Mouse (Mus musculus): ENCODE measurements around the gene Xxylt1. TPM values are rescaled to one million over a fixed set of nuclear protein-coding genes. Genes with fewer than 3 reads are reported as not detected.

The Xxylt1 gene
- polyA plus RNA-seq, 1 experiment = 10.3 TPM

- no peak for TF ChIP-seq GATA1 (IDR thresholded peaks at IDR 0.05; ENCODE audit: low read length)
These were observed 63.4 kb downstream of the Xxylt1 start for GRCm38 (mm10) chr16:31017687-31018413.

- no peak for TF ChIP-seq GATA1 (IDR thresholded peaks at IDR 0.05; ENCODE audit: low read length)
These were observed 64.6 kb downstream of the Xxylt1 start for GRCm38 (mm10) chr16:31016669-31017068.

GRCm38 (mm10) chr16:31016169-31016568 is 65.1 kb downstream of the Xxylt1 start:
- no peak for TF ChIP-seq GATA1 (IDR thresholded peaks at IDR 0.05; ENCODE audit: low read length)

DNA sequence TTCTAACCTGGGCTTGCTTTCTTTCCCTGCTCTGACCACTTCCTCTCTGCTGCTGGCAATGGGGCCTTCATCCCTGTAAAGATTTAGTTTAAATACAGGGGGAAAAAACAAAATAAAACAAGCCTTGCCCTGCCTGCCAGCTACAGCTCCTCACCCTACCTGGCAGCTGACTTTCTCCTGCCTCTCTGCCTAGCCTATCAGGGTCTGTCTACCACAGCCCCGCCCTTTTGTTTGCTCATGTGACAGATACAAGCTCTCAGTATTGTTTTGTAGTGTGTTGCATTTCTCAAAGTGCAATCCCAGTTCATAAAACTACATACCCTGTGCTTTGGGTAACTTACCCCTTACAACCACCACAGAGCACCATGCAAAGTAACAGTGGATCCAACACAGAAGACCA is 66.0 kb downstream of the Xxylt1 start:
- no peak for TF ChIP-seq GATA1 (IDR thresholded peaks at IDR 0.05; ENCODE audit: low read length)

DNA sequence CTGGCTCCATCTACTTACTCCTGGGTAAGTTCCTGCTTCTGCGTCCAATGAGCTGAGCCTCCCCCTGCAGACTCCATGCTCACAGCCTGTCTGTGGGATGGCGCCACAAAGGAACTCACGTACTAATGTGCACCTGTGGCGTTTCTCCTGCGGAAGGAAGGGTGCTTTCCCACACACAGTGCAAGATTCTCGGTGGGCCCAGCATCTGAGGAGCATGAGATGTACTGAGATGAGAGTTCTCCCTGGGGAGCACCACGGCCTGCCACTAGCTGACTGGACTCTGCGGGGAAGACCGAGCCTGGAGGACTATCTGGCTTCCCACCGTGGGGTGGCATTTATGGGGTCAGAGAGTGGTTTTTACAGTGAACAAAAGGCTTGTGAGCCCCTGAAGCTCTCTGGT is 69.0 kb downstream of the Xxylt1 start:
- TF ChIP-seq GATA1 (IDR thresholded peaks at IDR 0.05; ENCODE audit: low read length) = no peak

DNA sequence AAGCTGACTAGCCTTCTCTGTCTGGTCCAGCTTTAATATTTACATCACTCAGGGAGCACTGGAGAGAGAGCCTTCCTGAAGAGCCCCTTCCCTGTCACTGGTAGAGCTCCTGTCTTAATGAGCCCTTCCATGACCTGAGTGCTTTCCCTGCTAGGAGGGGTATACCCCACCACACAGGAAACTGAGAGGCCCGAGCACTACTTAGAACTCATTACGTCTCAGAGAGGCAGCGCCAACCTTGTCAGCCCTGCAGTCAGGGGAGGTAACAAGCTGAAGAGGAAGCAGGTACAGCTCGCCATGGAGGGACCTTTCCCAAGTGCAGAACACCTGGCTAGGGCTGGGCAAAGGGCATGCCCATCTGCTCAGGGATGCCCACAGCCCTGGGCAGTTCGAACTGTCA is 70.8 kb downstream of the Xxylt1 start:
- no peak for TF ChIP-seq GATA1 (IDR thresholded peaks at IDR 0.05; ENCODE audit: low read length)

- no peak for TF ChIP-seq GATA1 (IDR thresholded peaks at IDR 0.05; ENCODE audit: low read length)
These were observed 72.9 kb downstream of the Xxylt1 start for GRCm38 (mm10) chr16:31008326-31008725.

GRCm38 (mm10) chr16:31007582-31007981 is 73.7 kb downstream of the Xxylt1 start:
- TF ChIP-seq GATA1 (IDR thresholded peaks at IDR 0.05; ENCODE audit: low read length) = no peak

DNA sequence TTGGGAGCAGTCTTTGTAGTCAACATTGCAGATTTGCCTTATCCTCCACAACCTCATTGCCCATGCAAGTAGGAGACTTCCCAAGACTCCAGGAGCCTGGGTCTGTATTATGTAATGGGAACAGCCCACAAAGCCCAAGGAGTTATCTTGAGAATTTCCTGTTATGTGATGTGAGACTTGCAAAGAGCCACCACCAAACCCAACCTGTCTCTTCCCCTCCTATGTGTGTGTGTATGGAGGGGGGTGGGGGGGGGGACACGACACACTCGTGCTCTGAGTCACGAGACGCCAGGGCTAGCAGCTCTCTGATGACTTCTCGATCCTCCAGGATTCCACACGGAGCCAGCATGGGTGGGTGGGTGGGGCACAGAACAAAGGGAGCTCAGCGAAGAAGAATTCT is 75.5 kb downstream of the Xxylt1 start:
- TF ChIP-seq GATA1 (IDR thresholded peaks at IDR 0.05; ENCODE audit: low read length) = no peak

- TF ChIP-seq GATA1 (IDR thresholded peaks at IDR 0.05; ENCODE audit: low read length) = no peak
These were observed 76.9 kb downstream of the Xxylt1 start for GRCm38 (mm10) chr16:31004321-31004682.

DNA sequence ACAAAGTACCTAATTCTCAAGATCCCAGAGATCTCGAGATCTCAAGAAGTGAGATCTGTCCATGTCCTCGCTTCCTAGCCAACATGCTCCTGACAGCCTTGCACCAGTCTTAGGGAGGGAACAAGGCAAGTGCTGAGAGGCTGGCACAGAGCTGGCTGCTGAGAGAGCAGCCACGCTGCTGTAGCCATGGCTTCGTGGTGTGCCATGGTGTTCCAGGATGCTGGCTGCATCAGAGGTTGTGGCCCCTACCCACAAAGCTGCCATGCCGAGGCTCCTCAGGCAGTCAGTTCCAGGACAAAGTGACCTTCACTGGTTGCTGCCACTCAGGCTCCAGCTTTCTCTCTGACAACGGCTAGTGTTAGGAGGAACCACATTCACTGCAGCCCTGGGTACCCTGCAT is 78.3 kb downstream of the Xxylt1 start:
- TF ChIP-seq GATA1 (IDR thresholded peaks at IDR 0.05; ENCODE audit: low read length) = no peak

DNA sequence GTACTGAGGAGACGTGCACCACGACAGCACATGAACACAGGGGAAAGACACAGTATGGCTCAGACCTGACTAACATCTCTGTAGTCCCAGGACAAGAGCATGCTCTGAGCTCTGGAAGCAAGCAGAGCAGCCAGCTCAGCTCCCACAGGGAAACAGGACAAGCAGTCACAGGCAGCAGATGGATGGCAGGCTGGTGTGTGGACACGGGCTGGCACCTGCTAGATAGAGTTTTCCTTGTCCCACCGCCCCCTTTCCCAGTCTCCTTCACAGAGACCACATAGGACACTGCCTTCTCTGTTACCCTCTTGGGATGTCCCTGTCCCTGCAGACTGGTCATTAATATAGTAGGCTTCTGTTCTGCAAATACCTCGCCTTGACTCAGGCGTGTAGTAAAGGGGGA is 79.1 kb downstream of the Xxylt1 start:
- no peak for TF ChIP-seq GATA1 (IDR thresholded peaks at IDR 0.05; ENCODE audit: low read length)

GRCm38 (mm10) chr16:30998711-30999110 is 82.5 kb downstream of the Xxylt1 start:
- TF ChIP-seq GATA1 (IDR thresholded peaks at IDR 0.05; ENCODE audit: low read length) = no peak

- TF ChIP-seq GATA1 (IDR thresholded peaks at IDR 0.05; ENCODE audit: low read length) = no peak
These were observed 83.2 kb downstream of the Xxylt1 start for GRCm38 (mm10) chr16:30998048-30998447.

- no peak for TF ChIP-seq GATA1 (IDR thresholded peaks at IDR 0.05; ENCODE audit: low read length)
These were observed 85.8 kb downstream of the Xxylt1 start for GRCm38 (mm10) chr16:30995446-30995845.

GRCm38 (mm10) chr16:30994881-30995280 is 86.4 kb downstream of the Xxylt1 start:
- no peak for TF ChIP-seq GATA1 (IDR thresholded peaks at IDR 0.05; ENCODE audit: low read length)

DNA sequence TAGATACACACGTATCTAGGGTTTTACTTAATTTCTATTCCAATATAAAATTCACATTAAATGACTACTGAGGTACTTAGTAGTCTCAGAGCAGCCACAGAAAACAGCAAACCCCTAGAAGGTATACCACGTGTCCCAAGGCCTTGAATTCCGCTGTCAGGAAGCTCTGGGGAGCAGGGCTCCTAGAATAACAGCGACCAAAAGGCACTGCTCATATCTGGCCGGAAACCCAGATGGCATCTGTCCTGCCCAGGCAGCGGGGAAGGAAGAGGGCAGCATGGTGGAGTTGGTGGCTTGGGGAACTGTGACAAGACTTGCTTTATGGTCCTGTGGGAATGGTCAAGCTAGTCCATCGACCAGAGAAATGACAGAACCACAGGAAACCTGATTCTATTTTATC is 86.9 kb downstream of the Xxylt1 start:
- TF ChIP-seq GATA1 (IDR thresholded peaks at IDR 0.05; ENCODE audit: low read length) = no peak

GRCm38 (mm10) chr16:30992568-30992967 is 88.7 kb downstream of the Xxylt1 start:
- TF ChIP-seq GATA1 (IDR thresholded peaks at IDR 0.05; ENCODE audit: low read length) = no peak
